Mouse (Mus musculus): ENCODE data around the gene Map3k7cl. TPM values are rescaled to one million over a fixed set of nuclear protein-coding genes. Genes with fewer than 3 reads are reported as not detected.
A peak's percentile ranks its signal among the peaks of the same experiment; 100 is the strongest.

Map3k7cl gene
- polyA plus RNA-seq, 1 experiment from 2014 or later: 0.60 TPM

GRCm38 (mm10) chr16:87568241-87568640 is 15.1 kb downstream of the Map3k7cl start:
- Histone ChIP-seq H3K4me3 (no peak overlapping the region), H3K27me3 (no peaks in the 10 kb centered on the region), H3K9me3 (no peaks in the 10 kb centered on the region), H3K4me1 (no peaks in the 10 kb centered on the region), H3K9ac (no peak overlapping the region), H3K4me2 (no peak overlapping the region), H3K27ac (no peak overlapping the region), H3K36me3 (no peaks in the 10 kb centered on the region)
- ATAC-seq (ENCODE audit: insufficient number of reproducible peaks, low FRiP score, low TSS enrichment, low read depth): no peak
- 83% methylated on average over 7 of the region's 7 CpGs for whole genome bisulfite sequencing

- Histone ChIP-seq H3K36me3 (no peaks in the 10 kb centered on the region), H3K27ac (no peak overlapping the region), H3K27me3 (no peaks in the 10 kb centered on the region), H3K9me3 (no peaks in the 10 kb centered on the region), H3K4me1 (no peaks in the 10 kb centered on the region), H3K9ac (no peak overlapping the region), H3K4me3 (no peak overlapping the region), H3K4me2 (no peak overlapping the region)
- WGBS: 73% methylated on average over 7 of the region's 7 CpGs
- no peak for ATAC-seq (ENCODE audit: insufficient number of reproducible peaks, low FRiP score, low TSS enrichment, low read depth)
Measured at GRCm38 (mm10) chr16:87569576-87570105, 16.5 kb downstream of the Map3k7cl start.

- Histone ChIP-seq H3K9ac (no peak overlapping the region), H3K9me3 (no peaks in the 10 kb centered on the region), H3K27me3 (no peaks in the 10 kb centered on the region), H3K27ac (no peak overlapping the region), H3K4me1 (no peaks in the 10 kb centered on the region), H3K4me3 (no peak overlapping the region), H3K36me3 (no peaks in the 10 kb centered on the region), H3K4me2 (no peak overlapping the region)
- no peak for ATAC-seq (ENCODE audit: insufficient number of reproducible peaks, low FRiP score, low TSS enrichment, low read depth)
- 71% methylated on average over 7 of the region's 7 CpGs for WGBS
Measured at GRCm38 (mm10) chr16:87570334-87570733, 17.2 kb downstream of the Map3k7cl start.

GRCm38 (mm10) chr16:87573409-87573808 is 20.3 kb downstream of the Map3k7cl start:
- 50% methylated on average over 5 of the region's 5 CpGs for WGBS
- Histone ChIP-seq H3K4me3 (no peak overlapping the region), H3K27me3 (no peaks in the 10 kb centered on the region), H3K36me3 (no peaks in the 10 kb centered on the region), H3K27ac (no peak overlapping the region), H3K4me2 (no peak overlapping the region), H3K4me1 (0 out of 2 replicates have a peak, but pooled peaks cover 4% of the 10 kb centered on the region), H3K9me3 (no peaks in the 10 kb centered on the region), H3K9ac (no peak overlapping the region)
- ATAC-seq (ENCODE audit: insufficient number of reproducible peaks, low FRiP score, low TSS enrichment, low read depth): no peak

GRCm38 (mm10) chr16:87574160-87574559 is 21.0 kb downstream of the Map3k7cl start:
- 45% methylated on average over 5 of the region's 5 CpGs for WGBS
- H3K27ac ChIP-seq: no peak overlapping the region
- no peak for ATAC-seq (ENCODE audit: insufficient number of reproducible peaks, low FRiP score, low TSS enrichment, low read depth)

GRCm38 (mm10) chr16:87575600-87575999 is 22.5 kb downstream of the Map3k7cl start:
- 61% methylated on average over 10 of the region's 10 CpGs for WGBS
- H3K27ac ChIP-seq: no peak overlapping the region
- no peak overlapping the region for H3K9ac ChIP-seq
- H3K4me1 ChIP-seq: peaks cover 7% of the 10 kb centered on the region; the same call in 1 of the 2 replicates
- H3K36me3 ChIP-seq: no peaks in the 10 kb centered on the region
- no peak overlapping the region for H3K4me3 ChIP-seq
- ATAC-seq (ENCODE audit: insufficient number of reproducible peaks, low FRiP score, low TSS enrichment, low read depth): no peak
- H3K27me3 ChIP-seq: no peaks in the 10 kb centered on the region
- H3K9me3 ChIP-seq: no peaks in the 10 kb centered on the region
- H3K4me2 ChIP-seq: no peak overlapping the region

More at GRCm38 (mm10) chr16:87574160-87574559, 21.0 kb downstream of the Map3k7cl start:
- no peaks in the 10 kb centered on the region for H3K27me3 ChIP-seq
- H3K4me2 ChIP-seq: no peak overlapping the region
- no peak overlapping the region for H3K4me3 ChIP-seq
- no peaks in the 10 kb centered on the region for H3K36me3 ChIP-seq
- H3K9me3 ChIP-seq: no peaks in the 10 kb centered on the region
- H3K9ac ChIP-seq: no peak overlapping the region
- 0 out of 2 replicates have a peak, but pooled peaks cover 4% of the 10 kb centered on the region for H3K4me1 ChIP-seq

- WGBS: 86% methylated on average over 7 of the region's 7 CpGs
- no peak overlapping the region for H3K4me2 ChIP-seq
- no peaks in the 10 kb centered on the region for H3K36me3 ChIP-seq
- H3K27me3 ChIP-seq: no peaks in the 10 kb centered on the region
- H3K4me1 ChIP-seq: peaks cover 7% of the 10 kb centered on the region; the same call in 1 of the 2 replicates
- no peaks in the 10 kb centered on the region for H3K9me3 ChIP-seq
- H3K4me3 ChIP-seq: no peak overlapping the region
- H3K9ac ChIP-seq: no peak overlapping the region
- H3K27ac ChIP-seq: no peak overlapping the region
- ATAC-seq (ENCODE audit: insufficient number of reproducible peaks, low FRiP score, low TSS enrichment, low read depth): no peak
Measured at GRCm38 (mm10) chr16:87578881-87579280, 25.8 kb downstream of the Map3k7cl start.

GRCm38 (mm10) chr16:87579462-87579861 is 26.3 kb downstream of the Map3k7cl start:
- H3K9me3 ChIP-seq: no peaks in the 10 kb centered on the region
- H3K4me2 ChIP-seq: no peak overlapping the region
- H3K4me3 ChIP-seq: no peak overlapping the region
- no peaks in the 10 kb centered on the region for H3K36me3 ChIP-seq
- ATAC-seq (ENCODE audit: insufficient number of reproducible peaks, low FRiP score, low TSS enrichment, low read depth): peak; percentile 35; the same call in 1 of the 2 replicates
- H3K4me1 ChIP-seq: peaks cover 7% of the 10 kb centered on the region; the same call in 1 of the 2 replicates
- 60% methylated on average over 14 of the region's 14 CpGs for WGBS
- H3K9ac ChIP-seq: no peak overlapping the region
- no peaks in the 10 kb centered on the region for H3K27me3 ChIP-seq
- H3K27ac ChIP-seq: no peak overlapping the region

GRCm38 (mm10) chr16:87582776-87583175 is 29.6 kb downstream of the Map3k7cl start:
- Histone ChIP-seq H3K27me3 (no peaks in the 10 kb centered on the region), H3K27ac (no peak overlapping the region), H3K9me3 (no peaks in the 10 kb centered on the region), H3K4me3 (no peak overlapping the region), H3K9ac (no peak overlapping the region), H3K36me3 (no peaks in the 10 kb centered on the region), H3K4me1 (peaks cover 4% of the 10 kb centered on the region; the same call in 1 of the 2 replicates), H3K4me2 (no peak overlapping the region)
- 89% methylated on average over 6 of the region's 6 CpGs for whole genome bisulfite sequencing
- ATAC-seq (ENCODE audit: insufficient number of reproducible peaks, low FRiP score, low TSS enrichment, low read depth): no peak

- no peaks in the 10 kb centered on the region for H3K36me3 ChIP-seq
- H3K9me3 ChIP-seq: no peaks in the 10 kb centered on the region
Measured at GRCm38 (mm10) chr16:87584618-87585017, 31.5 kb downstream of the Map3k7cl start.

GRCm38 (mm10) chr16:87585548-87586262 is 32.6 kb downstream of the Map3k7cl start:
- Histone ChIP-seq H3K4me1 (no peaks in the 10 kb centered on the region), H3K27ac (no peak overlapping the region), H3K4me3 (no peak overlapping the region), H3K36me3 (no peaks in the 10 kb centered on the region), H3K4me2 (no peak overlapping the region), H3K9me3 (no peaks in the 10 kb centered on the region), H3K27me3 (no peaks in the 10 kb centered on the region), H3K9ac (no peak overlapping the region)
- no peak for ATAC-seq (ENCODE audit: insufficient number of reproducible peaks, low FRiP score, low TSS enrichment, low read depth)
- 83% methylated on average over 8 of the region's 8 CpGs for whole genome bisulfite sequencing

More at GRCm38 (mm10) chr16:87584618-87585017, 31.5 kb downstream of the Map3k7cl start:
- H3K9ac ChIP-seq: no peak overlapping the region
- no peak overlapping the region for H3K4me3 ChIP-seq
- no peak for ATAC-seq (ENCODE audit: insufficient number of reproducible peaks, low FRiP score, low TSS enrichment, low read depth)
- no peak overlapping the region for H3K4me2 ChIP-seq
- no peak overlapping the region for H3K27ac ChIP-seq
- no peaks in the 10 kb centered on the region for H3K27me3 ChIP-seq
- no peaks in the 10 kb centered on the region for H3K4me1 ChIP-seq
- WGBS: 68% methylated on average over 7 of the region's 7 CpGs

GRCm38 (mm10) chr16:87587843-87588242 is 34.7 kb downstream of the Map3k7cl start:
- Histone ChIP-seq H3K9me3 (no peaks in the 10 kb centered on the region), H3K9ac (no peak overlapping the region), H3K36me3 (no peaks in the 10 kb centered on the region), H3K4me1 (no peaks in the 10 kb centered on the region), H3K4me2 (no peak overlapping the region), H3K4me3 (no peak overlapping the region), H3K27ac (no peak overlapping the region), H3K27me3 (no peaks in the 10 kb centered on the region)
- no peak for ATAC-seq (ENCODE audit: insufficient number of reproducible peaks, low FRiP score, low TSS enrichment, low read depth)
- WGBS: 83% methylated on average over 8 of the region's 8 CpGs
